Mouse (Mus musculus) midbrain, embryonic 14.5 days (tissue): ENCODE data around the gene Gm45261. TPM values are rescaled to one million over a fixed set of nuclear protein-coding genes. Genes with fewer than 3 reads are reported as not detected.

Experiments
- ATAC-seq: fragments of 200-750 bp; cut with Nextera tagmentation; 2 replicates; pipeline ENCODE4 v1.8.0; 2017; ENCODE audit warnings: moderate number of reproducible peaks, moderate library complexity; ENCODE audit not compliant: low FRiP score, low TSS enrichment
- DNase-seq: peaks from one replicate; pipeline ENCODE4 v3.0.0-alpha.2; 2015
- H3K27ac ChIP-seq: fragments of 300-500 bp; sonication (generic); replicated peaks from 2 replicates; pipeline ENCODE4 v1.5.1; 2014; ENCODE audit warnings: mild to moderate bottlenecking, low read depth, low read length, moderate library complexity
- H3K27me3 ChIP-seq: fragments of 300-500 bp; sonication (generic); 2 replicates; pipeline ENCODE4 v1.6.1; 2014; ENCODE audit warnings: low read length, control low read depth, mixed read lengths; ENCODE audit not compliant: control insufficient read depth, insufficient read depth
- H3K36me3 ChIP-seq: fragments of 300-500 bp; sonication (generic); 2 replicates; pipeline ENCODE4 v1.6.1; 2014; ENCODE audit warnings: low read length, control low read depth; ENCODE audit not compliant: control insufficient read depth, insufficient read depth
- H3K4me1 ChIP-seq: fragments of 300-500 bp; sonication (generic); 2 replicates; pipeline ENCODE4 v1.6.1; 2014; ENCODE audit warnings: mild to moderate bottlenecking, antibody characterized with exemption, low read length, control low read depth; ENCODE audit not compliant: control insufficient read depth, insufficient read depth
- H3K4me2 ChIP-seq: fragments of 300-500 bp; sonication (generic); 2 replicates; pipeline ENCODE4 v1.6.1; 2014; ENCODE audit warnings: mild to moderate bottlenecking, low read length, moderate library complexity
- H3K4me3 ChIP-seq: fragments of 300-500 bp; sonication (generic); replicated peaks from 2 replicates; pipeline ENCODE4 v1.5.1; 2014; ENCODE audit warnings: low read depth, low read length
- H3K9ac ChIP-seq: fragments of 300-500 bp; sonication (generic); replicated peaks from 2 replicates; pipeline ENCODE4 v1.6.1; 2014; ENCODE audit warnings: mild to moderate bottlenecking, low read length, moderate library complexity
- H3K9me3 ChIP-seq: fragments of 300-500 bp; sonication (generic); 2 replicates; pipeline ENCODE4 v1.6.1; 2016; ENCODE audit warnings: low read length, control low read depth, mixed read lengths; ENCODE audit not compliant: control insufficient read depth
- WGBS: fragments of 180-500 bp; shearing (Covaris S2); extraction: QIAGEN DNeasy Blood & Tissue Kit; methylation state at CpG from one replicate; pipeline ENCODE4 v1.1.7; 2014; 5-methylcytosine and 5-hydroxymethylcytosine counted together
- polyA plus RNA-seq: library from polyadenylated mRNA; unstranded; fragments of >200 nt; fragmentation: Nextera tagmentation; extraction: Ambion mirVana; gene quantifications from 2 replicates; pipeline ENCODE4 v1.2.1, GENCODE M21; 2014

Gene Gm45261
- polyA plus RNA-seq, 1 experiment from 2014 or later, result not detected

GRCm38 (mm10) chr1:80459923-80460322 is 1.3 kb downstream of the Gm45261 start:
- Histone ChIP-seq H3K4me3 (no peak overlapping the region), H3K9ac (no peak overlapping the region), H3K36me3 (no peaks in the 10 kb centered on the region), H3K4me1 (no peaks in the 10 kb centered on the region), H3K4me2 (no peak overlapping the region), H3K27ac (no peak overlapping the region), H3K9me3 (no peaks in the 10 kb centered on the region), H3K27me3 (no peaks in the 10 kb centered on the region)
- no peak for DNase-seq
- ATAC-seq, result no peak
- 80% methylated on average over 1 of the region's 1 CpGs for WGBS

- Histone ChIP-seq H3K4me2 (no peak overlapping the region), H3K27me3 (no peaks in the 10 kb centered on the region), H3K27ac (no peak overlapping the region), H3K4me1 (no peaks in the 10 kb centered on the region), H3K9me3 (no peaks in the 10 kb centered on the region), H3K9ac (no peak overlapping the region), H3K36me3 (no peaks in the 10 kb centered on the region), H3K4me3 (no peak overlapping the region)
- ATAC-seq (no peak), DNase-seq (no peak)
Measured at GRCm38 (mm10) chr1:80459477-80459876, 1.8 kb downstream of the Gm45261 start.

GRCm38 (mm10) chr1:80453971-80454370 is 7.3 kb downstream of the Gm45261 start:
- Histone ChIP-seq H3K27ac (no peak overlapping the region), H3K36me3 (no peaks in the 10 kb centered on the region), H3K4me2 (no peak overlapping the region), H3K27me3 (no peaks in the 10 kb centered on the region), H3K9ac (no peak overlapping the region), H3K9me3 (no peaks in the 10 kb centered on the region), H3K4me3 (no peak overlapping the region), H3K4me1 (no peaks in the 10 kb centered on the region)
- DNase-seq (no peak), ATAC-seq (no peak)
- 81% methylated on average over 2 of the region's 2 CpGs for WGBS

GRCm38 (mm10) chr1:80451914-80452549 is 9.2 kb downstream of the Gm45261 start:
- WGBS, result 84% methylated on average over 1 of the region's 1 CpGs
- Histone ChIP-seq H3K27ac (no peak overlapping the region), H3K36me3 (no peaks in the 10 kb centered on the region), H3K9ac (no peak overlapping the region), H3K4me2 (no peak overlapping the region), H3K27me3 (no peaks in the 10 kb centered on the region), H3K4me3 (no peak overlapping the region), H3K4me1 (no peaks in the 10 kb centered on the region), H3K9me3 (no peaks in the 10 kb centered on the region)
- no peak for DNase-seq
- ATAC-seq, result no peak

- Histone ChIP-seq H3K4me3 (no peak overlapping the region), H3K4me1 (no peaks in the 10 kb centered on the region), H3K36me3 (no peaks in the 10 kb centered on the region), H3K27me3 (no peaks in the 10 kb centered on the region), H3K9me3 (no peaks in the 10 kb centered on the region), H3K27ac (no peak overlapping the region), H3K4me2 (no peak overlapping the region), H3K9ac (no peak overlapping the region)
- WGBS, result 86% methylated on average over 1 of the region's 1 CpGs
- DNase-seq (no peak), ATAC-seq (no peak)
Measured at GRCm38 (mm10) chr1:80447554-80447953, 13.7 kb downstream of the Gm45261 start.

GRCm38 (mm10) chr1:80440911-80441310 is 20.3 kb downstream of the Gm45261 start:
- no peaks in the 10 kb centered on the region for H3K9me3 ChIP-seq
- DNase-seq (no peak), ATAC-seq (no peak)

GRCm38 (mm10) chr1:80438506-80438905 is 22.7 kb downstream of the Gm45261 start:
- Histone ChIP-seq H3K9me3 (no peaks in the 10 kb centered on the region), H3K27ac (no peak overlapping the region), H3K4me3 (no peak overlapping the region), H3K4me2 (no peak overlapping the region), H3K36me3 (no peaks in the 10 kb centered on the region), H3K9ac (no peak overlapping the region), H3K27me3 (no peaks in the 10 kb centered on the region), H3K4me1 (no peaks in the 10 kb centered on the region)
- DNase-seq (no peak), ATAC-seq (no peak)
- 76% methylated on average over 2 of the region's 2 CpGs for WGBS

More at GRCm38 (mm10) chr1:80440911-80441310, 20.3 kb downstream of the Gm45261 start:
- no peak overlapping the region for H3K4me2 ChIP-seq
- no peaks in the 10 kb centered on the region for H3K4me1 ChIP-seq
- H3K4me3 ChIP-seq, result no peak overlapping the region
- WGBS, result 70% methylated on average over 2 of the region's 2 CpGs
- H3K27ac ChIP-seq, result no peak overlapping the region
- no peaks in the 10 kb centered on the region for H3K36me3 ChIP-seq
- H3K27me3 ChIP-seq, result no peaks in the 10 kb centered on the region
- no peak overlapping the region for H3K9ac ChIP-seq

- H3K4me3 ChIP-seq, result no peak overlapping the region
- H3K9ac ChIP-seq, result no peak overlapping the region
- no peak for DNase-seq
- no peaks in the 10 kb centered on the region for H3K36me3 ChIP-seq
- 64% methylated on average over 1 of the region's 1 CpGs for WGBS
- H3K27me3 ChIP-seq, result no peaks in the 10 kb centered on the region
- H3K9me3 ChIP-seq, result no peaks in the 10 kb centered on the region
- no peaks in the 10 kb centered on the region for H3K4me1 ChIP-seq
- no peak for ATAC-seq
- H3K4me2 ChIP-seq, result no peak overlapping the region
- H3K27ac ChIP-seq, result no peak overlapping the region
Measured at GRCm38 (mm10) chr1:80427946-80428345, 33.3 kb downstream of the Gm45261 start.

GRCm38 (mm10) chr1:80427425-80427824 is 33.8 kb downstream of the Gm45261 start:
- DNase-seq (no peak), ATAC-seq (no peak)
- H3K36me3 ChIP-seq, result no peaks in the 10 kb centered on the region
- H3K4me2 ChIP-seq, result no peak overlapping the region
- H3K9ac ChIP-seq, result no peak overlapping the region
- H3K4me3 ChIP-seq, result no peak overlapping the region
- H3K27ac ChIP-seq, result no peak overlapping the region
- H3K27me3 ChIP-seq, result no peaks in the 10 kb centered on the region
- no peaks in the 10 kb centered on the region for H3K4me1 ChIP-seq
- 76% methylated on average over 1 of the region's 1 CpGs for WGBS
- H3K9me3 ChIP-seq, result no peaks in the 10 kb centered on the region
